8 mouse cellular contexts compared by ENCODE assay signal in the genomic region with DNA sequence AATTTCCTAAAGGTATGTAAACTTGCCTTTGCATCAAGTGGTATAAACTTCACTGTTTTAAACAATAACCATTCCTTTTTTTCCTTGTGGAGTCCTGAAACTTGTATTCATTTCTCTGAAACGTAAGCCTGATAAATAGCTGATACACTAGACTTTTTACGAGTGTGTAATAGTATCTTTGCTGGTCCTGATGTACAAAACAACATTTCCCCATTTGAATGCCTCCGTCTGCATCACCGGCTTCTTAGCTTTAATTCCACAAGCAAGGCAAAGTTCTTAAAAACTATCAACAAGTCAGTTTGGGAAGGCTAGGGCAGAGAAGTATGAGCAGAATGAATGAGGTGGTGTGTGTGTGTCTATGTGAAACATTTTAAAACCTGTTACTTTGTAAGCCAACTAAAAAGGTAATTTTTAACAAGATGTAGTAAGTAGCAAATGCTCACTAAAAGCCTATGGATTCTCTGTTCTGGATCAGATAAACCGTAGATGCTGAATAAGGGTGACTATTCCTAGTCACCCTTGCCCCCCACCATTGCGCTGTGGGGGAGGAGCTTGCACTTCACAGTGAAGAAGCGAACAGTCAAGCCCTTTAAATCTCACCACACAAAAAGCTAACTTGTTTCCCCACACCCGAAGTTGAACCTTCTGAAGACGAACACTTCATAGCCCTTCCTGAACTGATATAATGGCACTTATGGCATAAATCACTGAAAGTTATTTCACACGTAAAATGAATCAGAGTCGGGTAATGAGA. TPM values are rescaled to one million over a fixed set of nuclear protein-coding genes. Genes with fewer than 3 reads are reported as not detected.
DNase-seq lines count a peak whose midpoint lies in the region; ATAC-seq and TF ChIP-seq lines count a peak whose summit lies in the region.

No protein-coding gene starts in this region.

- H3K4me2 ChIP-seq in embryonic facial prominence, embryonic 14.5 days (ENCODE audit: low read depth, low read length): peak overlapping the region; percentile 85
- peak overlapping the region; percentile 94 for H3K4me2 ChIP-seq in intestine, embryonic 14.5 days (ENCODE audit: low read length)
- peak overlapping the region; percentile 81 for H3K4me2 ChIP-seq in stomach, embryonic 16.5 days (ENCODE audit: low read depth, low read length)

- no peaks in the 10 kb centered on the region for H3K9me3 ChIP-seq in ES-Bruce4 (replicated peaks; ENCODE audit: control insufficient read depth, insufficient read depth, low read length, poor library complexity, severe bottlenecking)
- 0 out of 2 replicates have a peak, but pooled peaks cover 3% of the 10 kb centered on the region for H3K9me3 ChIP-seq in embryonic facial prominence, embryonic 14.5 days (ENCODE audit: control insufficient read depth, low read length)
- no peaks in the 10 kb centered on the region for H3K9me3 ChIP-seq in intestine, embryonic 14.5 days (ENCODE audit: control insufficient read depth, low read length)
- H3K9me3 ChIP-seq in stomach, embryonic 16.5 days (replicated peaks; ENCODE audit: control insufficient read depth, low read length): no peaks in the 10 kb centered on the region

- no peak overlapping the region for H3K27ac ChIP-seq in ES-Bruce4 (ENCODE audit: insufficient read depth, low read length)
- H3K27ac ChIP-seq in embryonic facial prominence, embryonic 14.5 days (replicated peaks; ENCODE audit: low read depth, low read length): no peak overlapping the region
- H3K27ac ChIP-seq in intestine, embryonic 14.5 days (ENCODE audit: low read depth): no peak overlapping the region
- no peak overlapping the region for H3K27ac ChIP-seq in stomach, embryonic 16.5 days (ENCODE audit: low read length)

- peak; percentile 74 for DNase-seq in A20 (ENCODE audit: low read depth, low spot score)
- DNase-seq in embryonic facial prominence, embryonic 14.5 days (ENCODE audit: low spot score): peak; percentile 14
- peak; percentile 56 for DNase-seq in intestine, embryonic 14.5 days (ENCODE audit: low spot score)
- DNase-seq in lung, postnatal 36 days: peak; percentile 29
- no peak for DNase-seq in layer of hippocampus, adult 9-10 months (ENCODE audit: low spot score)

- H3K4me3 ChIP-seq in ES-Bruce4 (ENCODE audit: low read depth, low read length): no peak overlapping the region
- peak overlapping the region; percentile 79 for H3K4me3 ChIP-seq in embryonic facial prominence, embryonic 14.5 days (ENCODE audit: low read depth, low read length)
- peak overlapping the region; percentile 88 for H3K4me3 ChIP-seq in intestine, embryonic 14.5 days (ENCODE audit: low read depth, low read length)
- peak overlapping the region; percentile 94 for H3K4me3 ChIP-seq in stomach, embryonic 16.5 days (replicated peaks; ENCODE audit: low read length)

- TF ChIP-seq EP300 in ES-Bruce4 (IDR thresholded peaks at IDR 0.05; ENCODE audit: insufficient read depth, low read depth, low read length): no peak

- no peak for TF ChIP-seq POLR2A in ES-Bruce4 (IDR thresholded peaks at IDR 0.05; ENCODE audit: insufficient read depth, low read length)

- H3K36me3 ChIP-seq in ES-Bruce4 (ENCODE audit: control insufficient read depth, insufficient read depth, low read length, poor library complexity, severe bottlenecking): no peaks in the 10 kb centered on the region
- H3K36me3 ChIP-seq in embryonic facial prominence, embryonic 14.5 days (ENCODE audit: control insufficient read depth, insufficient read depth, low read length): no peaks in the 10 kb centered on the region
- H3K36me3 ChIP-seq in intestine, embryonic 14.5 days (ENCODE audit: control insufficient read depth, insufficient read depth, low read length): no peaks in the 10 kb centered on the region
- no peaks in the 10 kb centered on the region for H3K36me3 ChIP-seq in stomach, embryonic 16.5 days (ENCODE audit: control insufficient read depth, insufficient read depth, low read length)

- H3K9ac ChIP-seq in ES-Bruce4 (ENCODE audit: low read depth, poor library complexity, severe bottlenecking): 0 out of 2 replicates have a peak overlapping the region, but pooled peaks have one; percentile 98
- peak overlapping the region; percentile 88; the same call in 1 of the 2 replicates for H3K9ac ChIP-seq in embryonic facial prominence, embryonic 14.5 days (ENCODE audit: low read depth, low read length)
- H3K9ac ChIP-seq in intestine, embryonic 14.5 days (ENCODE audit: low read length): peak overlapping the region; percentile 94
- peak overlapping the region; percentile 47 for H3K9ac ChIP-seq in stomach, embryonic 16.5 days (ENCODE audit: low read length)

- H3K4me1 ChIP-seq in ES-Bruce4 (ENCODE audit: control insufficient read depth, insufficient read depth, low read length): no peaks in the 10 kb centered on the region
- H3K4me1 ChIP-seq in embryonic facial prominence, embryonic 14.5 days (ENCODE audit: control insufficient read depth, insufficient read depth, low read length): peaks cover 18% of the 10 kb centered on the region
- H3K4me1 ChIP-seq in intestine, embryonic 14.5 days (replicated peaks; ENCODE audit: control insufficient read depth, insufficient read depth, low read length): peaks cover 16% of the 10 kb centered on the region
- peaks cover 16% of the 10 kb centered on the region for H3K4me1 ChIP-seq in stomach, embryonic 16.5 days (ENCODE audit: control insufficient read depth, insufficient read depth, low read length)

- no peak for TF ChIP-seq CTCF in ES-Bruce4 (IDR thresholded peaks at IDR 0.05; ENCODE audit: low read depth, low read length)

- no peak for ATAC-seq in embryonic facial prominence, embryonic 14.5 days (ENCODE audit: low read depth)
- ATAC-seq in intestine, embryonic 14.5 days (replicated peaks; ENCODE audit: low FRiP score, low TSS enrichment, low read depth): no peak
- no peak for ATAC-seq in stomach, embryonic 16.5 days (ENCODE audit: insufficient read depth, low FRiP score)
- no peak for ATAC-seq in cerebellum, adult (ENCODE audit: insufficient number of reproducible peaks, low FRiP score, low TSS enrichment)

- peaks cover 1% of the 10 kb centered on the region; the same call in 1 of the 2 replicates for H3K27me3 ChIP-seq in ES-Bruce4 (ENCODE audit: control insufficient read depth, insufficient read depth, low read length, poor library complexity, severe bottlenecking)
- H3K27me3 ChIP-seq in embryonic facial prominence, embryonic 14.5 days (replicated peaks; ENCODE audit: control insufficient read depth, insufficient read depth, low read length): no peaks in the 10 kb centered on the region
- no peaks in the 10 kb centered on the region for H3K27me3 ChIP-seq in intestine, embryonic 14.5 days (replicated peaks; ENCODE audit: control insufficient read depth, insufficient read depth, low read length)
- no peaks in the 10 kb centered on the region for H3K27me3 ChIP-seq in stomach, embryonic 16.5 days (ENCODE audit: control insufficient read depth, insufficient read depth, low read length)

- WGBS in embryonic facial prominence, embryonic 14.5 days: 19% methylated on average over 11 of the region's 11 CpGs
- WGBS in intestine, embryonic 14.5 days: 18% methylated on average over 11 of the region's 11 CpGs
- 17% methylated on average over 11 of the region's 11 CpGs for WGBS in stomach, embryonic 16.5 days

RNA-seq across cellular contexts. Expression of gene Ptbp3, which starts 1.9 kb away (rescaled TPM):
- polyA plus RNA-seq in ES-Bruce4 (2011; ENCODE audit: insufficient read depth, insufficient read length, low read depth, missing spikeins): 113 and 126 TPM in 2 replicates
- 53.0 and 55.5 TPM in 2 replicates for polyA plus RNA-seq in embryonic facial prominence, embryonic 14.5 days (2014; fragmentation: Nextera tagmentation; extraction: Ambion mirVana)
- 73.7 and 73.8 TPM in 2 replicates for polyA plus RNA-seq in intestine, embryonic 14.5 days (2014; fragmentation: Nextera tagmentation; extraction: Ambion mirVana)
- polyA plus RNA-seq in stomach, embryonic 16.5 days (2015; fragmentation: Nextera tagmentation; extraction: Ambion mirVana): 54.4 and 60.5 TPM in 2 replicates

RNA-seq across cellular contexts. Expression of gene Hsdl2, which starts 34.0 kb away (rescaled TPM):
- polyA plus RNA-seq in ES-Bruce4 (2011; ENCODE audit: insufficient read depth, insufficient read length, low read depth, missing spikeins): 21.1 and 27.3 TPM in 2 replicates
- 23.1 and 25.4 TPM in 2 replicates for polyA plus RNA-seq in embryonic facial prominence, embryonic 14.5 days (2014; fragmentation: Nextera tagmentation; extraction: Ambion mirVana)
- polyA plus RNA-seq in intestine, embryonic 14.5 days (2014; fragmentation: Nextera tagmentation; extraction: Ambion mirVana): 15.8 and 17.5 TPM in 2 replicates
- 31.8 and 33.8 TPM in 2 replicates for polyA plus RNA-seq in stomach, embryonic 16.5 days (2015; fragmentation: Nextera tagmentation; extraction: Ambion mirVana)

Comparison
In these comparisons a context has a peak if more than half of its experiments do, and no peak if none do; other contexts are left out.
1. H3K9ac ChIP-seq: peak in every context shown above with its lines; median percentile 98 in ES-Bruce4; 94 in intestine, embryonic 14.5 days; 88 in embryonic facial prominence, embryonic 14.5 days; 47 in stomach, embryonic 16.5 days.